Comparison of ENCODE assay signal across 19 mouse cellular contexts in genomic region chr19:38690276-38690675, GRCm38 (mm10).
DNase-seq lines count a peak whose midpoint lies in the region; ATAC-seq lines count a peak whose summit lies in the region.
"Had no signal": no experiment of that assay in that cellular context is flagged by ENCODE, and none has a peak within 500 bp of the region (broad histone marks: within the 10 kb centered on the region; RNA-seq: fewer than 3 reads in every experiment).

No protein-coding gene starts in this region.

- WGBS in forebrain, embryonic 16.5 days = 75% methylated on average over 2 of the region's 2 CpGs

- H3K4me2 ChIP-seq in forebrain, embryonic 16.5 days (ENCODE audit: low read length) = no peak overlapping the region
- H3K4me2 ChIP-seq: embryonic facial prominence, embryonic 12.5 days; forebrain, embryonic 13.5 days; forebrain, embryonic 15.5 days had no signal

- H3K4me3 ChIP-seq in forebrain, embryonic 16.5 days (replicated peaks; ENCODE audit: low read length) = no peak overlapping the region
- H3K4me3 ChIP-seq: embryonic facial prominence, embryonic 10.5 days; embryonic facial prominence, embryonic 12.5 days; forebrain, embryonic 13.5 days; forebrain, embryonic 15.5 days had no signal

- no peak for ATAC-seq in forebrain, embryonic 16.5 days
- ATAC-seq: activated CD4-positive, CD25-positive, alpha-beta regulatory T cell, adult 4 months; forebrain, embryonic 13.5 days; forebrain, embryonic 15.5 days; Patski had no signal

- no peaks in the 10 kb centered on the region for H3K27me3 ChIP-seq in forebrain, embryonic 16.5 days (replicated peaks; ENCODE audit: control insufficient read depth, insufficient read depth, low read length)
- H3K27me3 ChIP-seq: embryonic facial prominence, embryonic 12.5 days; forebrain, embryonic 13.5 days; forebrain, embryonic 15.5 days; Patski had no signal

- H3K9ac ChIP-seq in forebrain, embryonic 16.5 days (replicated peaks; ENCODE audit: low read depth, low read length) = no peak overlapping the region
- H3K9ac ChIP-seq: embryonic facial prominence, embryonic 12.5 days; forebrain, embryonic 13.5 days; forebrain, embryonic 15.5 days had no signal

- no peaks in the 10 kb centered on the region for H3K4me1 ChIP-seq in forebrain, embryonic 16.5 days (replicated peaks; ENCODE audit: control insufficient read depth, insufficient read depth, low read length)
- H3K4me1 ChIP-seq: embryonic facial prominence, embryonic 10.5 days; forebrain, embryonic 13.5 days; forebrain, embryonic 15.5 days had no signal

- no peaks in the 10 kb centered on the region for H3K36me3 ChIP-seq in forebrain, embryonic 16.5 days (ENCODE audit: control insufficient read depth, insufficient read depth)
- H3K36me3 ChIP-seq: embryonic facial prominence, embryonic 10.5 days; embryonic facial prominence, embryonic 12.5 days; forebrain, embryonic 15.5 days; G1E had no signal

- H3K9me3 ChIP-seq in forebrain, embryonic 16.5 days (ENCODE audit: control insufficient read depth, low read length) = no peaks in the 10 kb centered on the region
- H3K9me3 ChIP-seq: embryonic facial prominence, embryonic 10.5 days; embryonic facial prominence, embryonic 12.5 days; forebrain, embryonic 13.5 days; forebrain, embryonic 15.5 days; G1E had no signal

- no peak overlapping the region for H3K27ac ChIP-seq in forebrain, embryonic 16.5 days (ENCODE audit: low read length)
- H3K27ac ChIP-seq: embryonic facial prominence, embryonic 10.5 days; embryonic facial prominence, embryonic 12.5 days; forebrain, embryonic 13.5 days; forebrain, embryonic 15.5 days had no signal

- DNase-seq in kidney, adult 9 months = peak; percentile 9
- DNase-seq in kidney, postnatal 4 days = no peak
- DNase-seq in R1 (ENCODE audit: low read depth, low spot score) = peak; percentile 54
- no peak for DNase-seq in cerebellum, adult 11 months
- DNase-seq: adrenal gland, adult 8-10 months; adrenal gland, postnatal 14 days; adrenal gland, postnatal 36 days; cerebellum, adult 18-20 months; cerebellum, adult 9-10 months; cerebellum, postnatal 10 days; cerebellum, postnatal 25 days had no signal

Comparison
In these comparisons a context has a peak if more than half of its experiments do, and no peak if none do; other contexts are left out.
1. DNase-seq: peak in kidney, adult 9 months (single experiment) and R1 (single experiment); none in kidney, postnatal 4 days (0 of 2) and cerebellum, adult 11 months (single experiment).